Mouse (Mus musculus) macrophage (primary cell): ENCODE measurements around the gene Glis3. TPM values are rescaled to one million over a fixed set of nuclear protein-coding genes. Genes with fewer than 3 reads are reported as not detected.

ENCODE experiments used
- H3K27ac ChIP-seq: fragments of 350-480 bp; formaldehyde crosslinking; 2 replicates; pipeline ENCODE4 v1.9.0; 2021
- H3K36me3 ChIP-seq: fragments of 350-480 bp; formaldehyde crosslinking; 2 replicates; pipeline ENCODE4 v1.9.0; 2021; ENCODE audit errors: inconsistent target
- H3K4me3 ChIP-seq: fragments of 350-480 bp; formaldehyde crosslinking; 2 replicates; pipeline ENCODE4 v1.9.0; 2021; ENCODE audit errors: inconsistent target
- H3K79me2 ChIP-seq: fragments of 350-480 bp; formaldehyde crosslinking; 2 replicates; pipeline ENCODE4 v1.9.0; 2021; ENCODE audit errors: inconsistent target
- WGBS: methylation state at CpG from one replicate; pipeline ENCODE4 v1.1.7; 2026; ENCODE audit warnings: inconsistent platforms; ENCODE audit not compliant: missing documents; 5-methylcytosine and 5-hydroxymethylcytosine counted together
- polyA plus RNA-seq: library from polyadenylated mRNA; stranded (reverse); fragments of 250-400 nt; gene quantifications from 3 replicates; pipeline ENCODE4 v1.2.4, GENCODE M21; 2018; ENCODE audit warnings: inconsistent platforms
- total RNA-seq, 78 experiments: library from RNA; depleted of rRNA; stranded (reverse); fragments of 250-400 nt; gene quantifications; 1 replicate in 9 of 78; 2 replicates in 24 of 78; 3 replicates in 43 of 78; 4 replicates in 2 of 78; pipeline ENCODE4 v1.2.4; 2018; ENCODE audit warnings: inconsistent platforms in 56 of 78

Gene Glis3
- total RNA-seq (2018; cell fraction: chromatin; rRNA removed): 10 to 100 TPM in 12 of 26 experiments, 1 to 10 TPM in 14; 1.4 to 19.9 (median 7.7) TPM
- 1 to 10 TPM in 13 of 26 experiments, under 1 TPM in 13; 0.34 to 3.1 (median 1.2) TPM for total RNA-seq (2018; cell fraction: cytosol; rRNA removed)
- total RNA-seq (2018; cell fraction: nucleus; rRNA removed): 10 to 100 TPM in 9 of 26 experiments, 1 to 10 TPM in 13, under 1 TPM in 4; 0.22 to 24.8 (median 5.4) TPM
- polyA plus RNA-seq: 1.5 to 2.5 TPM (median 2.2 TPM) in 3 replicates

- peak within 1 kb of the TSS; percentile 40 for H3K4me3 ChIP-seq
- WGBS: under 1% methylated on average over 54 of the region's 66 CpGs
- no peaks in the 10 kb centered on the region for H3K36me3 ChIP-seq
- no peak within 1 kb of the TSS for H3K27ac ChIP-seq
- no peaks in the 10 kb centered on the region for H3K79me2 ChIP-seq
Measured at GRCm38 (mm10) chr19:28679776-28680391, at the start of gene Glis3. TSS of gene Glis3 (minus strand) at chr19:28680077.

DNA sequence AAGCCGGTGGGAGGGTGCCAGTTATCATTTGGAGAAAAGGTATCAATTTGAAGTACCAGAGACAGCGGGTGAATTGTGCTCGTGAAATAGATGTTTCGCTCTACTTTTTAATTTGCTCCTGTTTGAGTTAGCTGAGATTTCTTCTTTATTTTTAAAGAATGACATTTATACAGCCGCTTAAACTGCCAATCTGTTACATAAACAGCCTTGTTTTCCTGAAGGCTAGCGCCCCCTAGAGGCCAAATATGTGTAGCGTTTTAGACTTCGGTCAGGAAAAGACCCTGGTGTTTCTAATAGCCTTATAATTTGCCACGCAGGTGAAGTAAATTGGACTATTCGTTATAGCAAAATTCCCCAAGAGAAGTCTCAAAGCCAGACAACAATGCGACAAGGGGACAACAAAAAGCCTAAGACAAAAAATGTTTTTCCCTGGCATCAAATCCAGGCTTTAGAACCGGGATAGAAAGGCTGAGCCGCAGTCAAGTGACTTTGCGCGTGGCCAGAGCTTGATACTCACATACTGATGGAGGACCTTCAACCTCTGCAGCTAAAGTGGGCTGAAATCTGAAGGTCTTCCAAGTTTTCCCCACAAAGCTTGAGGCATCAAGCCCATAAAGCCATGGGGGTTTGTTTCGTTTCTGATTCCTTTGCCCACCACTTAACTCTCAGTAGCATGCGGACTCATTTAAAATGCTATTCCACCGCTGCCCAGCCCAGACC, 46.4 kb upstream of the Glis3 start:
- H3K4me3 ChIP-seq: no peak overlapping the region
- H3K27ac ChIP-seq: no peak overlapping the region
- no peaks in the 10 kb centered on the region for H3K36me3 ChIP-seq
- WGBS: 54% methylated on average over 18 of the region's 18 CpGs
- H3K79me2 ChIP-seq: no peaks in the 10 kb centered on the region

- Histone ChIP-seq H3K27ac (no peak overlapping the region), H3K4me3 (no peak overlapping the region), H3K79me2 (no peaks in the 10 kb centered on the region), H3K36me3 (no peaks in the 10 kb centered on the region)
- 91% methylated on average over 7 of the region's 7 CpGs for whole genome bisulfite sequencing
Measured at GRCm38 (mm10) chr19:28724641-28725040, 44.8 kb upstream of the Glis3 start.

GRCm38 (mm10) chr19:28722626-28723025, 42.7 kb upstream of the Glis3 start:
- no peak overlapping the region for H3K4me3 ChIP-seq
- no peaks in the 10 kb centered on the region for H3K36me3 ChIP-seq
- WGBS: 90% methylated on average over 4 of the region's 4 CpGs
- H3K27ac ChIP-seq: no peak overlapping the region
- H3K79me2 ChIP-seq: no peaks in the 10 kb centered on the region

DNA sequence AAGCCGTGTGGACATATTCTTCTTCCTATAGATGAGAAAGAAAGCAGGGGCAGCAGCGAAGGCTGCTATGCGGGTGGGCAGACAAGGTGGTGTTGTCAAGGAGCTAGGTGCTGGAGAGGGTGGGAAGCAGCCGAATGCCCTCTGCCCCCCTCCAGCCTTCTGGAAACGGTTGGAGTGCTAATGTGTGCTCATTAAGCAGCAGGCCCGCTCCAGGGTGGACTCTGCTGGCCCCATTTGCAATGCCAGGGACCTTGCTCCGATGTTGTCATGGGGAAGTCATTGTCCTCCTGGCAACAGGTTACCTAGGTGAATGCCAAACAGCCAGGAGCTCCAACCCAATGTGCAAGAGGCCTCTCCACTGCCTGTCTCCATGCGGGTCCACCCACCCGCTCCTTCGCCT, 42.0 kb upstream of the Glis3 start:
- Histone ChIP-seq H3K36me3 (no peaks in the 10 kb centered on the region), H3K27ac (no peak overlapping the region), H3K79me2 (no peaks in the 10 kb centered on the region), H3K4me3 (no peak overlapping the region)
- WGBS: 82% methylated on average over 10 of the region's 10 CpGs

DNA sequence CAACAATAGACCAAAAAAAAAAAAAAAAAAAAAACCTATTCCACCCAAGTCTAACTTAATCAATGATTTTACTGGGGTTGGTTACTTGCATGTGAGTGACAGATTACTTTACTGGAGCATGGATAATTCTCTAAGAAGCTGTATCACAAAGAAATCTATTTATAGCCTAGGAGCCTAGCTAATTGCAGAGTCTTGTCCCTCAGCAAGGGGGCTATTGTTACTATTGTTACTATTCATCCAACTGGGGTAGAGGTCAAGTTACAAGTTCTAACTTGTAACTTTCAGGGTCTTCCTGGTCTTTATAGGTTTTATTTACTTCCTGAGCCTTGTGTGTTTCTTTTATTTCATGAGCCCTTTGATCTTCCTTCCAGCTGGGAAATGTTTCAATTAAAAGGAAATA, 40.1 kb upstream of the Glis3 start:
- H3K27ac ChIP-seq: no peak overlapping the region
- H3K36me3 ChIP-seq: no peaks in the 10 kb centered on the region
- no peaks in the 10 kb centered on the region for H3K79me2 ChIP-seq
- no peak overlapping the region for H3K4me3 ChIP-seq

DNA sequence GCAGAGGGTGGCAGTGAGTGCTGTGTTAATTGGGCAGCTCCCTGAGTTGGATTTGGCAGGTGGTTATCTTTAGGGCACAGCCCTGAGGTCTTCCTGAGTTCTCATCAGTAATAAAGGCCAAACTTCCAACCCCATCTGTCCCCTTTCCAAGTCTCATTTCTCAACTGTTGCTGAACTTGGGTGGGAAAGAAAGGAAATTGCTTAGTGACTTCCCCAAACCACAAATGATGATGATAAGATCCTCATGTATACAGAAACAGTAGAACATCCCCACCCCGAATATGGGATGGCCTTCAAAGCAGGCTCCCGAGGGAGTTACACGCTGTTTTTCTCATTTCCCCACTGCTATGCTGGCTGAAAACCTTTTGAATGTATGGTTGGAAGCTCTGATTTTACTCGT, 34.8 kb upstream of the Glis3 start:
- no peaks in the 10 kb centered on the region for H3K79me2 ChIP-seq
- no peaks in the 10 kb centered on the region for H3K36me3 ChIP-seq
- 87% methylated on average over 4 of the region's 4 CpGs for WGBS
- H3K4me3 ChIP-seq: no peak overlapping the region
- H3K27ac ChIP-seq: no peak overlapping the region

DNA sequence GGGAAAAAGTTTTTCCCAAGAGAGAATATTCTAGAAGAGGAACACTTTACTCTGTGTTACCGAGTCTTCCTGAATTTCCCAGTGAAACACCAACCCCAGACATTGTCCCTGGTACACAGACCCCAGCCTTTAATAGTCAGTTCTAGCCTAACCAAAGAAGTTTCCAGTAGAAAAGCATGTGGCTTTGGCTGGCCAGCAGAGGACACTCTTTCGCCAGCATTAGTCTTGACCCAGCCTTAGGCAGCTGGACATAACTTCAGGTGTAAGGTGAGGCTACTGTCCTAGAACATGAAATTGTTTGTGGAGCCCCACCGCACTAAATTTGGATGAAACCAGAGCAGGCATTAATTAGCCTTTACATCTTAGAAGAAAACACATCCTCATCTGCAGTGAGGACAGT, 17.8 kb upstream of the Glis3 start:
- no peak overlapping the region for H3K27ac ChIP-seq
- 77% methylated on average over 3 of the region's 3 CpGs for WGBS
- no peaks in the 10 kb centered on the region for H3K36me3 ChIP-seq
- H3K79me2 ChIP-seq: no peaks in the 10 kb centered on the region
- H3K4me3 ChIP-seq: no peak overlapping the region

DNA sequence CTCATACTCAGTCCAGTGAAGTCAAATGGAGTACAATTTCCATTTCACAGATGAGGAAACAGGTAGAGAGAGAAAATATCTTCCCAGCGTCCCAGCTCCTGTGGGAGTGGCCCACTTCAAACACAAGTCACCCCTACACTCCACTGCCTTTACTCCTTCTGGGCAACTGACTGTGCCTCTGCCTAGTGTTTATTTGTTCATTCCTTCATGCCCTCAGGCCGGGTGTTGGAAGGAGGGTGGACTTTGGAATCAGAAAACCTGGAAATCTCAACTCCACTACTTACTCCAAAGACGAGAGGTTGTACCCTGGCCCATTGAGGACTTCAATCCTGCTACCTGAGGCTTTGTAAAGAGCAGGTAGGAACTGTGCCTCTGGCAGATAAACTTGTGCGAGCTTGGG, 6.5 kb upstream of the Glis3 start:
- Histone ChIP-seq H3K79me2 (no peaks in the 10 kb centered on the region), H3K27ac (no peak overlapping the region), H3K4me3 (no peak overlapping the region), H3K36me3 (no peaks in the 10 kb centered on the region)
- 79% methylated on average over 4 of the region's 4 CpGs for WGBS

DNA sequence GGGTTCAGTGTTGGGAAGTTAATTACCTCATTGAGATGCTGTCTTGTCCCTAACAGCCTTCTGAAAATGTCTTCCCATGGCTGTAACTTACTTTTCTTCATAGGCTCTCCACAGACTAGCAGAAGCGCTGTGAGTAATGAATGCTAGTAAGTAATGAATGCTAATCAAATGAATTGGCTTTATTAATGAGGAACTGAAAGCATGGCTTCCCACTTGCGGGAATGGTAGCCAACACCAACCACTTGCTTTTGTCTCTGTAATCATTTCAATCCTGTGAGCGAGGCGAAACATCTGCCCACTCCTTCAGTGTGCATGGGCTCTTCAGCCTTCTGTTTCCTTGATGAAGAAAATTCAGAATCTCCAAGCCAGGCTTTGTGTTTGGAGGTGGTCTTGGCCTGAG, 5.6 kb upstream of the Glis3 start:
- no peaks in the 10 kb centered on the region for H3K79me2 ChIP-seq
- no peak overlapping the region for H3K27ac ChIP-seq
- H3K4me3 ChIP-seq: no peak overlapping the region
- no peaks in the 10 kb centered on the region for H3K36me3 ChIP-seq
- 70% methylated on average over 4 of the region's 4 CpGs for WGBS

DNA sequence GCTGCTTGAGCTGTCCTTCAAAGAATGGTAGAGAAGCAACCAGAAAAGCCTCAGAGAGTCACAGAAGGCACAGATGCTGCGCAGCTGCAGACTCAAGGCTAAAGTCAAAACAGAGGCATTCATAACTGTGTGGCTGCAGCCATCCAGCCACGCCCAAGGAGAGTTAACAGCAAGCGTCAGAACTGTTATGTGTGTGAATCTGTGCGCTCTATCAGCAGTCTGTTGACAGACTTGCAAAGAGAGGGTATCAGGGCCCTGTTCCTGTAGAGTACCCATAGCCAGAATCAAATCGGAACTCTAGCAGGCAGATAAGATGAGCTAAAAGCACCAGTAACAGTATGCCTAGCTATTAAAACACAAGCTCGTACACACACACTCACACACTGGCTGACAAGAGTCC, 4.5 kb upstream of the Glis3 start:
- WGBS: 99% methylated on average over 6 of the region's 6 CpGs
- Histone ChIP-seq H3K27ac (no peak overlapping the region), H3K79me2 (no peaks in the 10 kb centered on the region), H3K36me3 (no peaks in the 10 kb centered on the region), H3K4me3 (no peak overlapping the region)

- H3K4me3 ChIP-seq: no peak overlapping the region
- WGBS: 96% methylated on average over 4 of the region's 4 CpGs
- H3K27ac ChIP-seq: no peak overlapping the region
- no peaks in the 10 kb centered on the region for H3K79me2 ChIP-seq
- no peaks in the 10 kb centered on the region for H3K36me3 ChIP-seq
Measured at GRCm38 (mm10) chr19:28683346-28683745, 3.5 kb upstream of the Glis3 start.

- under 1% methylated on average over 27 of the region's 28 CpGs for WGBS
- no peaks in the 10 kb centered on the region for H3K79me2 ChIP-seq
- H3K4me3 ChIP-seq: peak overlapping the region; percentile 40
- H3K36me3 ChIP-seq: no peaks in the 10 kb centered on the region
- H3K27ac ChIP-seq: no peak overlapping the region
Measured at GRCm38 (mm10) chr19:28679291-28679775, 544 bp downstream of the Glis3 start.

GRCm38 (mm10) chr19:28678646-28679270, 1.1 kb downstream of the Glis3 start:
- no peaks in the 10 kb centered on the region for H3K36me3 ChIP-seq
- peak overlapping the region; percentile 40 for H3K4me3 ChIP-seq
- H3K27ac ChIP-seq: no peak overlapping the region
- no peaks in the 10 kb centered on the region for H3K79me2 ChIP-seq
- WGBS: 2% methylated on average over 30 of the region's 30 CpGs
